Mouse (Mus musculus) liver, adult 2 months (tissue): ENCODE results near the gene Bin2.

Source experiments
- CTCF ChIP-seq: fragments of 200-500 bp; IDR thresholded peaks from 2 replicates; pipeline ENCODE4 v1.5.1; 2011; ENCODE audit warnings: low read depth, low read length, control low read depth
- POLR2A ChIP-seq: fragments of 200-500 bp; IDR thresholded peaks from 2 replicates; pipeline ENCODE4 v1.6.1; 2011; ENCODE audit warnings: low read length, control low read depth; ENCODE audit not compliant: insufficient read depth; ENCODE audit errors: extremely low read depth

DNA sequence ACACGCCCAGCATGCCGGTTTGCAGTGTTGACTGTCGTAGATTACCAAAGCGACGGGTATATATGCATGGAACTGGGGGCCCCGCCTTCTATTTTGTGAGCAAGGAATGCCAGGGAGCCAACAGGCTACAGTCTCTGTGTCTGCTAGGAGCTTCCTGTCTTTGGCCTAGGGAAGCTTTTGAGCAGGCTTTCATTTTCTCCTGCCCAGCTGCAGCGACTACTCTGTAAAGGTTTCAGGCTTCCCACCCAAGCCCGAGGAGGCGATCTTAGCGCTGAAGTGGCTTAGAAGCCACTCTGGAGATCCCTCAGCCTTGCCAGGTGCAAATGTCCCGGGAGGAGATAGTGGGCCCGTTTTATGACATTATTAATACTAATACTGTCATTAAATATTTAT lies 70.5 kb downstream of the Bin2 start:
- TF ChIP-seq POLR2A, result no peak
- no peak for TF ChIP-seq CTCF
